Mouse (Mus musculus) midbrain, embryonic 11.5 days (tissue): ENCODE results near the gene Etnk2. TPM values are rescaled to one million over a fixed set of nuclear protein-coding genes. Genes with fewer than 3 reads are reported as not detected.

Experiments
- ATAC-seq: fragments of 200-750 bp; cut with Nextera tagmentation; 2 replicates; pipeline ENCODE4 v1.8.0; 2017; ENCODE audit warnings: moderate TSS enrichment, moderate library complexity; ENCODE audit not compliant: low FRiP score
- DNase-seq: peaks from one replicate; pipeline ENCODE4 v3.0.0; 2015; ENCODE audit warnings: low spot score; ENCODE audit errors: missing footprints
- H3K27ac ChIP-seq: fragments of 300-500 bp; sonication (generic); 2 replicates; pipeline ENCODE4 v1.5.1; 2014; ENCODE audit warnings: low read depth, low read length
- H3K27me3 ChIP-seq: fragments of 300-500 bp; sonication (generic); 2 replicates; pipeline ENCODE4 v1.6.1; 2014; ENCODE audit warnings: mild to moderate bottlenecking, low read length, moderate library complexity, mixed read lengths; ENCODE audit not compliant: control insufficient read depth, insufficient read depth
- H3K36me3 ChIP-seq: fragments of 300-500 bp; sonication (generic); 2 replicates; pipeline ENCODE4 v1.6.1; 2014; ENCODE audit warnings: mild to moderate bottlenecking, low read length, moderate library complexity, mixed read lengths; ENCODE audit not compliant: control insufficient read depth, insufficient read depth
- H3K4me1 ChIP-seq: fragments of 300-500 bp; sonication (generic); 2 replicates; pipeline ENCODE4 v1.6.1; 2014; ENCODE audit warnings: low read length; ENCODE audit not compliant: control insufficient read depth, insufficient read depth
- H3K4me2 ChIP-seq: fragments of 300-500 bp; sonication (generic); 2 replicates; pipeline ENCODE4 v1.6.1; 2014; ENCODE audit warnings: mild to moderate bottlenecking, moderate library complexity
- H3K4me3 ChIP-seq: fragments of 300-500 bp; sonication (generic); 2 replicates; pipeline ENCODE4 v1.5.1; 2014; ENCODE audit warnings: low read depth, low read length
- H3K9ac ChIP-seq: fragments of 300-500 bp; sonication (generic); 2 replicates; pipeline ENCODE4 v1.6.1; 2014; ENCODE audit warnings: low read length
- H3K9me3 ChIP-seq: fragments of 300-500 bp; sonication (generic); 2 replicates; pipeline ENCODE4 v1.6.1; 2016; ENCODE audit warnings: low read length; ENCODE audit not compliant: control insufficient read depth
- WGBS: fragments of 180-500 bp; shearing (Covaris S2); extraction: QIAGEN DNeasy Blood & Tissue Kit; methylation state at CpG from one replicate; pipeline ENCODE4 v1.1.7; 2014; 5-methylcytosine and 5-hydroxymethylcytosine counted together
- polyA plus RNA-seq: library from polyadenylated mRNA; unstranded; fragments of >200 nt; fragmentation: Nextera tagmentation; extraction: Ambion mirVana; gene quantifications from 2 replicates; pipeline ENCODE4 v1.2.1, GENCODE M21; 2014

The Etnk2 gene
- polyA plus RNA-seq, 1 experiment from 2014 or later: 2.5 TPM

- peaks cover 7% of the 10 kb centered on the region for H3K4me1 ChIP-seq
- H3K27ac ChIP-seq: no peak overlapping the region
- no peak for ATAC-seq
- no peak overlapping the region for H3K4me2 ChIP-seq
- H3K9ac ChIP-seq: no peak overlapping the region
- H3K36me3 ChIP-seq: no peaks in the 10 kb centered on the region
- no peaks in the 10 kb centered on the region for H3K9me3 ChIP-seq
- no peak overlapping the region for H3K4me3 ChIP-seq
- 80% methylated on average over 10 of the region's 10 CpGs for WGBS
- no peak for DNase-seq
- H3K27me3 ChIP-seq: no peaks in the 10 kb centered on the region
These were observed 12.4 kb downstream of the Etnk2 start for GRCm38 (mm10) chr1:133375696-133376346.

GRCm38 (mm10) chr1:133377547-133377946, 14.2 kb downstream of the Etnk2 start:
- no peak overlapping the region for H3K27ac ChIP-seq
- ATAC-seq (no peak), DNase-seq (no peak)
- peaks cover 7% of the 10 kb centered on the region for H3K4me1 ChIP-seq
- no peak overlapping the region for H3K4me3 ChIP-seq
- 91% methylated on average over 5 of the region's 5 CpGs for WGBS
- no peak overlapping the region for H3K4me2 ChIP-seq
- no peaks in the 10 kb centered on the region for H3K36me3 ChIP-seq
- H3K9me3 ChIP-seq: no peaks in the 10 kb centered on the region
- H3K9ac ChIP-seq: no peak overlapping the region
- no peaks in the 10 kb centered on the region for H3K27me3 ChIP-seq

GRCm38 (mm10) chr1:133379254-133379985, 16.0 kb downstream of the Etnk2 start:
- 60% methylated on average over 10 of the region's 10 CpGs for WGBS
- H3K36me3 ChIP-seq: peaks cover 4% of the 10 kb centered on the region; the same call in 1 of the 2 replicates
- no peaks in the 10 kb centered on the region for H3K27me3 ChIP-seq
- H3K27ac ChIP-seq: no peak overlapping the region
- H3K4me1 ChIP-seq: peaks cover 5% of the 10 kb centered on the region
- H3K4me3 ChIP-seq: no peak overlapping the region
- DNase-seq (no peak), ATAC-seq (no peak)
- H3K4me2 ChIP-seq: no peak overlapping the region
- H3K9me3 ChIP-seq: no peaks in the 10 kb centered on the region
- H3K9ac ChIP-seq: no peak overlapping the region

GRCm38 (mm10) chr1:133379986-133380320, 16.6 kb downstream of the Etnk2 start:
- no peak for ATAC-seq
- 71% methylated on average over 3 of the region's 3 CpGs for WGBS
- H3K27ac ChIP-seq: no peak overlapping the region

GRCm38 (mm10) chr1:133380347-133381065, 17.1 kb downstream of the Etnk2 start:
- Histone ChIP-seq H3K4me1 (peaks cover 8% of the 10 kb centered on the region), H3K27me3 (no peaks in the 10 kb centered on the region), H3K4me2 (no peak overlapping the region), H3K4me3 (no peak overlapping the region), H3K27ac (no peak overlapping the region), H3K9me3 (no peaks in the 10 kb centered on the region), H3K9ac (no peak overlapping the region), H3K36me3 (peaks cover 9% of the 10 kb centered on the region; the same call in 1 of the 2 replicates)
- 73% methylated on average over 14 of the region's 14 CpGs for WGBS
- ATAC-seq (no peak), DNase-seq (peak; percentile 94)

More at GRCm38 (mm10) chr1:133379986-133380320, 16.6 kb downstream of the Etnk2 start:
- H3K36me3 ChIP-seq: peaks cover 9% of the 10 kb centered on the region; the same call in 1 of the 2 replicates
- H3K4me3 ChIP-seq: no peak overlapping the region
- H3K27me3 ChIP-seq: no peaks in the 10 kb centered on the region
- no peak overlapping the region for H3K4me2 ChIP-seq
- H3K9ac ChIP-seq: no peak overlapping the region
- no peaks in the 10 kb centered on the region for H3K9me3 ChIP-seq
- no peak for DNase-seq
- peaks cover 5% of the 10 kb centered on the region for H3K4me1 ChIP-seq

- Histone ChIP-seq H3K36me3 (peaks cover 12% of the 10 kb centered on the region; the same call in 1 of the 2 replicates), H3K4me1 (peaks cover 23% of the 10 kb centered on the region), H3K9ac (no peak overlapping the region), H3K4me2 (no peak overlapping the region), H3K27me3 (no peaks in the 10 kb centered on the region), H3K27ac (no peak overlapping the region), H3K9me3 (no peaks in the 10 kb centered on the region), H3K4me3 (no peak overlapping the region)
- 6% methylated on average over 9 of the region's 9 CpGs for WGBS
- peak; percentile 99 for DNase-seq
- peak; percentile 36 for ATAC-seq
These were observed 18.6 kb downstream of the Etnk2 start for GRCm38 (mm10) chr1:133382008-133382407.

- H3K9ac ChIP-seq: peak overlapping the region; percentile 37
- no peaks in the 10 kb centered on the region for H3K9me3 ChIP-seq
- no peak for ATAC-seq
- peaks cover 12% of the 10 kb centered on the region; the same call in 1 of the 2 replicates for H3K36me3 ChIP-seq
- H3K4me2 ChIP-seq: no peak overlapping the region
- 61% methylated on average over 12 of the region's 12 CpGs for WGBS
- no peak overlapping the region for H3K4me3 ChIP-seq
- peak; percentile 92 for DNase-seq
- no peaks in the 10 kb centered on the region for H3K27me3 ChIP-seq
- H3K27ac ChIP-seq: peak overlapping the region; percentile 63
- peaks cover 27% of the 10 kb centered on the region for H3K4me1 ChIP-seq
These were observed 19.3 kb downstream of the Etnk2 start for GRCm38 (mm10) chr1:133382552-133383155.

- Histone ChIP-seq H3K27ac (peak overlapping the region; percentile 63), H3K27me3 (no peaks in the 10 kb centered on the region), H3K36me3 (peaks cover 12% of the 10 kb centered on the region; the same call in 1 of the 2 replicates), H3K4me2 (no peak overlapping the region), H3K9ac (peak overlapping the region; percentile 37), H3K9me3 (no peaks in the 10 kb centered on the region), H3K4me1 (peaks cover 27% of the 10 kb centered on the region), H3K4me3 (no peak overlapping the region)
- WGBS: 94% methylated on average over 14 of the region's 14 CpGs
- ATAC-seq: no peak
- DNase-seq: no peak
These were observed 19.9 kb downstream of the Etnk2 start for GRCm38 (mm10) chr1:133383157-133383783.
